Mouse (Mus musculus): Measurements from ENCODE around the gene Ass1.

GRCm38 (mm10) chr2:31477234-31478161, 7.5 kb downstream of the Ass1 start:
- TF ChIP-seq CHD2 (IDR thresholded peaks at IDR 0.05; ENCODE audit: low read depth, low read length), result no peak
- no peak for TF ChIP-seq MAFK (IDR thresholded peaks at IDR 0.05; ENCODE audit: insufficient read depth, low read depth, low read length)
- TF ChIP-seq HCFC1 (IDR thresholded peaks at IDR 0.05; ENCODE audit: borderline replicate concordance, insufficient read depth, low read length), result no peak

Data from ES-E14 (cell line).